20 mouse cellular contexts compared by ENCODE assay signal in the genomic region with DNA sequence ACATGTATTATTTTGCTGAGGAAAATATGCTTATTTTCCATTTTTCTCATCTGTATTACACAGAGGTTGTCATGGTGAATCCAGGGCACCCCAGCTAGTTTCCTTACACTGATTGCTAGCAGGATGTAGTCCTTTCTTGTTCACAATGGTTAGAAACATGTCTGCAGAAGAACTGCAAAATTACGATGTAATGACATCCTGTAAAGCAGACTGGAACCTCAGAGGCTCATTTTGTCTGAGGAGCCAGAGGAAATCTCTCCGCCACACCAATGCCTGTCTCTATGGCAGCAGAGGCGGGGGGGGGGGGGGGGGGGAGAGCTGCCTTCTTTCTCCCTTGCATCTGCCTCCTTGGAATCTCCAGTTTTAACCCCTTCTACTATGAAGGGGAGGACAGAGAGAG. TPM values are rescaled to one million over a fixed set of nuclear protein-coding genes. Genes with fewer than 3 reads are reported as not detected.
DNase-seq lines count a peak whose midpoint lies in the region; ATAC-seq lines count a peak whose summit lies in the region.
"Had no signal": no experiment of that assay in that cellular context is flagged by ENCODE, and none has a peak within 500 bp of the region (broad histone marks: within the 10 kb centered on the region; RNA-seq: fewer than 3 reads in every experiment).

No protein-coding gene starts in this region.

- H3K27ac ChIP-seq in forebrain, embryonic 12.5 days, result no peak overlapping the region
- H3K27ac ChIP-seq in forebrain, embryonic 15.5 days (replicated peaks), result no peak overlapping the region
- no peak overlapping the region for H3K27ac ChIP-seq in midbrain, embryonic 14.5 days (replicated peaks; ENCODE audit: low read depth, low read length)
- H3K27ac ChIP-seq in midbrain, embryonic 11.5 days (ENCODE audit: low read depth, low read length), result no peak overlapping the region
- H3K27ac ChIP-seq in embryonic facial prominence, embryonic 10.5 days (replicated peaks), result no peak overlapping the region
- H3K27ac ChIP-seq in kidney, embryonic 16.5 days (ENCODE audit: low read length), result no peak overlapping the region
- H3K27ac ChIP-seq: layer of hippocampus, adult 2 months; liver, embryonic 15.5 days; neural tube, embryonic 15.5 days had no signal

- H3K36me3 ChIP-seq in forebrain, embryonic 12.5 days (replicated peaks), result no peaks in the 10 kb centered on the region
- no peaks in the 10 kb centered on the region for H3K36me3 ChIP-seq in forebrain, embryonic 15.5 days
- H3K36me3 ChIP-seq in midbrain, embryonic 14.5 days (ENCODE audit: control insufficient read depth, insufficient read depth, low read length), result no peaks in the 10 kb centered on the region
- no peaks in the 10 kb centered on the region for H3K36me3 ChIP-seq in midbrain, embryonic 11.5 days (ENCODE audit: control insufficient read depth, insufficient read depth, low read length)
- H3K36me3 ChIP-seq in embryonic facial prominence, embryonic 10.5 days (replicated peaks), result no peaks in the 10 kb centered on the region
- H3K36me3 ChIP-seq in kidney, embryonic 16.5 days (ENCODE audit: insufficient read depth, low read length), result no peaks in the 10 kb centered on the region
- H3K36me3 ChIP-seq: liver, embryonic 15.5 days; neural tube, embryonic 15.5 days had no signal

- no peaks in the 10 kb centered on the region for H3K4me1 ChIP-seq in forebrain, embryonic 12.5 days
- no peaks in the 10 kb centered on the region for H3K4me1 ChIP-seq in forebrain, embryonic 15.5 days
- H3K4me1 ChIP-seq in midbrain, embryonic 14.5 days (ENCODE audit: control insufficient read depth, insufficient read depth, low read length), result no peaks in the 10 kb centered on the region
- H3K4me1 ChIP-seq in midbrain, embryonic 11.5 days (ENCODE audit: control insufficient read depth, insufficient read depth, low read length), result no peaks in the 10 kb centered on the region
- peaks cover 7% of the 10 kb centered on the region for H3K4me1 ChIP-seq in embryonic facial prominence, embryonic 10.5 days
- no peaks in the 10 kb centered on the region for H3K4me1 ChIP-seq in kidney, embryonic 16.5 days (ENCODE audit: insufficient read depth, low read length)
- H3K4me1 ChIP-seq: liver, embryonic 15.5 days; megakaryocyte, embryonic 14.5 days; neural tube, embryonic 15.5 days had no signal

- H3K4me3 ChIP-seq in forebrain, embryonic 12.5 days (replicated peaks), result no peak overlapping the region
- H3K4me3 ChIP-seq in forebrain, embryonic 15.5 days, result no peak overlapping the region
- no peak overlapping the region for H3K4me3 ChIP-seq in midbrain, embryonic 14.5 days (replicated peaks; ENCODE audit: low read depth, low read length)
- no peak overlapping the region for H3K4me3 ChIP-seq in midbrain, embryonic 11.5 days (ENCODE audit: low read depth, low read length)
- H3K4me3 ChIP-seq in embryonic facial prominence, embryonic 10.5 days, result no peak overlapping the region
- H3K4me3 ChIP-seq in kidney, embryonic 16.5 days (ENCODE audit: low read length), result no peak overlapping the region
- H3K4me3 ChIP-seq: layer of hippocampus, adult 2 months; liver, embryonic 15.5 days; megakaryocyte, embryonic 14.5 days; myocyte; neural tube, embryonic 15.5 days had no signal

- WGBS in forebrain, embryonic 12.5 days, result 59% methylated on average over 3 of the region's 3 CpGs
- WGBS in forebrain, embryonic 15.5 days, result 37% methylated on average over 3 of the region's 3 CpGs
- 42% methylated on average over 3 of the region's 3 CpGs for WGBS in midbrain, embryonic 14.5 days
- WGBS in midbrain, embryonic 11.5 days, result 70% methylated on average over 2 of the region's 3 CpGs
- WGBS in embryonic facial prominence, embryonic 10.5 days, result 39% methylated on average over 3 of the region's 3 CpGs
- 37% methylated on average over 2 of the region's 3 CpGs for WGBS in kidney, embryonic 16.5 days

- H3K27me3 ChIP-seq in forebrain, embryonic 12.5 days, result no peaks in the 10 kb centered on the region
- H3K27me3 ChIP-seq in forebrain, embryonic 15.5 days, result no peaks in the 10 kb centered on the region
- no peaks in the 10 kb centered on the region for H3K27me3 ChIP-seq in midbrain, embryonic 14.5 days (ENCODE audit: control insufficient read depth, insufficient read depth, low read length)
- no peaks in the 10 kb centered on the region for H3K27me3 ChIP-seq in midbrain, embryonic 11.5 days (ENCODE audit: control insufficient read depth, insufficient read depth, low read length)
- H3K27me3 ChIP-seq in embryonic facial prominence, embryonic 10.5 days (replicated peaks; ENCODE audit: low read depth, poor library complexity, severe bottlenecking), result no peaks in the 10 kb centered on the region
- no peaks in the 10 kb centered on the region for H3K27me3 ChIP-seq in kidney, embryonic 16.5 days (ENCODE audit: insufficient read depth, low read length)
- H3K27me3 ChIP-seq: liver, embryonic 15.5 days; megakaryocyte, embryonic 14.5 days; neural tube, embryonic 15.5 days had no signal

- peak; percentile 15 for DNase-seq in midbrain, embryonic 14.5 days
- no peak for DNase-seq in midbrain, embryonic 11.5 days (ENCODE audit: low spot score, missing footprints)
- DNase-seq in embryonic facial prominence, embryonic 10.5 days (ENCODE audit: low spot score), result peak; percentile 35
- no peak for DNase-seq in layer of hippocampus, adult 9-10 months (ENCODE audit: low spot score)
- DNase-seq: cerebellum, adult 9-10 months; gastrocnemius, postnatal 25 days; kidney, adult 2 months; kidney, postnatal 14 days; lung, postnatal 10 days; thymus, postnatal 36 days had no signal

- 0 out of 2 replicates have a peak, but pooled peaks have one; percentile 9 for ATAC-seq in forebrain, embryonic 12.5 days (ENCODE audit: low FRiP score)
- ATAC-seq in forebrain, embryonic 15.5 days (replicated peaks), result no peak
- no peak for ATAC-seq in midbrain, embryonic 14.5 days (ENCODE audit: low FRiP score, low TSS enrichment)
- ATAC-seq in midbrain, embryonic 11.5 days (ENCODE audit: low FRiP score), result no peak
- ATAC-seq in kidney, embryonic 16.5 days (ENCODE audit: low FRiP score, low TSS enrichment), result no peak
- ATAC-seq: inflammation-experienced regulatory T-cells, adult 6 months had no signal

- H3K9ac ChIP-seq in forebrain, embryonic 12.5 days, result no peak overlapping the region
- no peak overlapping the region for H3K9ac ChIP-seq in forebrain, embryonic 15.5 days (replicated peaks)
- H3K9ac ChIP-seq in midbrain, embryonic 14.5 days (replicated peaks; ENCODE audit: low read length), result no peak overlapping the region
- no peak overlapping the region for H3K9ac ChIP-seq in midbrain, embryonic 11.5 days (ENCODE audit: low read length)
- no peak overlapping the region for H3K9ac ChIP-seq in kidney, embryonic 16.5 days (replicated peaks; ENCODE audit: low read length)
- H3K9ac ChIP-seq: liver, embryonic 15.5 days; neural tube, embryonic 15.5 days had no signal

- H3K9me3 ChIP-seq in forebrain, embryonic 12.5 days, result no peaks in the 10 kb centered on the region
- no peaks in the 10 kb centered on the region for H3K9me3 ChIP-seq in forebrain, embryonic 15.5 days
- no peaks in the 10 kb centered on the region for H3K9me3 ChIP-seq in midbrain, embryonic 14.5 days (ENCODE audit: control insufficient read depth, low read length)
- H3K9me3 ChIP-seq in midbrain, embryonic 11.5 days (ENCODE audit: control insufficient read depth, low read length), result no peaks in the 10 kb centered on the region
- no peaks in the 10 kb centered on the region for H3K9me3 ChIP-seq in embryonic facial prominence, embryonic 10.5 days
- H3K9me3 ChIP-seq in kidney, embryonic 16.5 days (ENCODE audit: low read length), result no peaks in the 10 kb centered on the region
- H3K9me3 ChIP-seq: liver, embryonic 15.5 days; megakaryocyte, embryonic 14.5 days; neural tube, embryonic 15.5 days had no signal

- no peak overlapping the region for H3K4me2 ChIP-seq in forebrain, embryonic 12.5 days
- H3K4me2 ChIP-seq in forebrain, embryonic 15.5 days (replicated peaks), result no peak overlapping the region
- no peak overlapping the region for H3K4me2 ChIP-seq in midbrain, embryonic 14.5 days (ENCODE audit: low read length)
- no peak overlapping the region for H3K4me2 ChIP-seq in midbrain, embryonic 11.5 days
- no peak overlapping the region for H3K4me2 ChIP-seq in kidney, embryonic 16.5 days (replicated peaks; ENCODE audit: low read depth, low read length)
- H3K4me2 ChIP-seq: liver, embryonic 15.5 days; neural tube, embryonic 15.5 days had no signal

RNA-seq across cellular contexts. Expression of a gene that starts 57.3 kb away (rescaled TPM):
- polyA plus RNA-seq in forebrain, embryonic 12.5 days (2016; fragmentation: Nextera tagmentation; extraction: Ambion mirVana), result 1.2 and 1.6 TPM in 2 replicates
- polyA plus RNA-seq in forebrain, embryonic 15.5 days (2015; fragmentation: Nextera tagmentation; extraction: Ambion mirVana), result 0.54 and 0.56 TPM in 2 replicates
- polyA plus RNA-seq in midbrain, embryonic 14.5 days (2014; fragmentation: Nextera tagmentation; extraction: Ambion mirVana), result 0.36 and 1.1 TPM in 2 replicates
- 2.2 and 2.8 TPM in 2 replicates for polyA plus RNA-seq in midbrain, embryonic 11.5 days (2014; fragmentation: Nextera tagmentation; extraction: Ambion mirVana)
- polyA plus RNA-seq in embryonic facial prominence, embryonic 10.5 days (2016; fragmentation: Nextera tagmentation; extraction: Ambion mirVana), result 1.4 and 3.0 TPM in 2 replicates
- polyA plus RNA-seq in kidney, embryonic 16.5 days (2015; fragmentation: Nextera tagmentation; extraction: Ambion mirVana), result 1.5 and 2.1 TPM in 2 replicates
- polyA plus RNA-seq: cortical plate, adult 2 months; myocyte had no signal

Comparison
In these comparisons a context has a peak if more than half of its experiments do, and no peak if none do; other contexts are left out.
1. DNase-seq: peak in midbrain, embryonic 14.5 days (single experiment) and embryonic facial prominence, embryonic 10.5 days (single experiment); none in midbrain, embryonic 11.5 days (single experiment) and layer of hippocampus, adult 9-10 months (single experiment).